Mouse (Mus musculus): Measurements from ENCODE around the gene Amdhd2. TPM values are rescaled to one million over a fixed set of nuclear protein-coding genes. Genes with fewer than 3 reads are reported as not detected.

The Amdhd2 gene
- polyA plus RNA-seq, 1 experiment from 2014 or later = 32.9 TPM

DNA sequence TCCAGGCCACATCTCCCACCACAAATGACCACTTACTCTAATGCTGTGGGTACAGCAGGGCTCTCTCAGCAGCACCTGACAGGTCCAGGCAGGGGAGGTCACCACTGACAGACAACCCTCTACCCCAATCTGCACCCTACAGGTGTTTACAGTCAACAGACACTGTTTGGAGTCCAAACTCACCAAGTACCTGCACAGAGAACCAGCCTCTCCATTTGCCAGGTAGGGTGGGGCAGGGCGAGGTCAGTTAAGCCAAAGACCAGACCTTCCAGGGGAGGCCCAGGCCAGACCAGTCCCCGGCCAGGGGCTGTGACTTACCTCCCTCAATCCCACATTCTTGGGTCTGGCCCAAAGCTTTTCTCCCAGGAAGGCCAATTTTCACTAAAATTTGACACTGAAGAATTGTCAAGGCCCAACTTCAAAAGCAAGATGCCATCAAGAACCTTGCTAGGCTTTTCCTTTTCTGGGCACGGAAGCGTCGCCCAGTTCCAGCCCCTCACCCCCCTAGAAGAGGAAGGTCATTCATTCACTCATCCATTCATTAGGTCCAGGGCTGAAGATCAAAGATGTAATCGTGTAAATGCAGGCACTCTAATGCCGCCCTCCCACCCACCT, 4.4 kb upstream of the Amdhd2 start:
- peak overlapping the region; percentile 96 for H3K4me3 ChIP-seq (replicated peaks)

DNA sequence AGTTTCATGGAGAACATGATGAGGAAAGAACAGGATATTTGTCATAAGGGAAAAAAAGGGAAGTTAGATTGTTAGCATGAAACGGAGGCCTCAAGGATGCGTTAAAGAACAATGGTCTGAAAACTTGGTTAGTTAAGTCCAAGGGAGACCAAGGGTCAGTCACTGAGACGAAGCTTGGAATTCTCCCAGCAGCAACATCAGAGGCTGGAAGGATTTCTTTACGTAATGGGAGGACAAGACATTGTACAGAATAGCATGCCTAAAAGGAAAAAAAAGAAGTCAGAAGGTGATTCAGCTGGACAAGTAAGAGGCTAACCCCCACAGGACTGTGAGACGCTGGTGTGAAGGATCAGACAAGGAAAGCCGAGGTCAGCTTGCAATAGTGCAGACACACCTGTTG, 3.6 kb upstream of the Amdhd2 start:
- ATAC-seq = no peak

More for the DNA sequence above, 4.4 kb upstream of the Amdhd2 start:
- Histone ChIP-seq H3K4me1 (replicated peaks) (peaks cover 31% of the 10 kb centered on the region), H3K36me3 (peaks cover 28% of the 10 kb centered on the region), H3K4me2 (replicated peaks) (peak overlapping the region; percentile 94), H3K9ac (replicated peaks) (peak overlapping the region; percentile 95), H3K9me3 (no peaks in the 10 kb centered on the region), H3K27ac (peak overlapping the region; percentile 98; the same call in 1 of the 2 replicates), H3K27me3 (peaks cover 2% of the 10 kb centered on the region; the same call in 1 of the 2 replicates)
- no peak for ATAC-seq
- 57% methylated on average over 7 of the region's 7 CpGs for WGBS

DNA sequence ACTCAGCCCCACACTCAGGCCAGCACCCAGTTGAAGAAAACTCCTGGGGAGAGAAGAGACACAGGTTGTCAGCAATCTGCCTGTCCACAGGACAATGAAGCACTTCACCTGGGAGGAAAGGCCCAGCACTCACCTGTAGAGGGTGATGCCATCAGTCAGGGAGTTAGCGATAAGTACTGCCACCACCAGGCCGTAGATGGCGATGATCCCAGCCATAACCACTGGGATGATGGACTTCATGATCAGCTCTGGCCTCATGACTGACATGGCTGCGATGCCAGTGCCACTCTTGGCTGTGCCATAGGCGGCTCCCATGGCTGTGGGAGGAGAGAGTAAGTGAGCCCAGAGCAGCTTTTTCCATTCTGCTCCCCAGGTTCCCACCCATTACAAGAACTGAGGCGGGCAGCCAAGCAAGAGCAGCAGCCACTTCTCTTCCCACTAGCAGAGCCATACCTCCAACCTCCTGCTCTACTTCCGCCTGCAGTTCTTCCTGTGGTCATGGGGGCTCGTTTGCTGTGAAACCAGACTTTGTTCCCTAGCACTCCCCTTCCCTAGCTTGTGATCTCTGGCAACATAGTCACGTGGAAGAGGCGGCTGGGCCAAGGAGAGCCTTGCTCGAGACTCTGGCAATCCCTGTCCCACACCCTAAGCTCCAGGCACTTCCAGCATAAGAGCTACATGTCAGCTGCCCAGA, 1.1 kb upstream of the Amdhd2 start:
- ATAC-seq = no peak
- WGBS = 86% methylated on average over 11 of the region's 11 CpGs
- no peaks in the 10 kb centered on the region for H3K27me3 ChIP-seq
- H3K4me3 ChIP-seq (replicated peaks) = no peak overlapping the region
- H3K4me1 ChIP-seq (replicated peaks) = peaks cover 40% of the 10 kb centered on the region
- no peak overlapping the region for H3K27ac ChIP-seq
- H3K9me3 ChIP-seq = no peaks in the 10 kb centered on the region
- H3K9ac ChIP-seq (replicated peaks) = no peak overlapping the region
- H3K4me2 ChIP-seq (replicated peaks) = no peak overlapping the region
- H3K36me3 ChIP-seq = peaks cover 31% of the 10 kb centered on the region

More for the DNA sequence above, 3.6 kb upstream of the Amdhd2 start:
- Histone ChIP-seq H3K36me3 (peaks cover 28% of the 10 kb centered on the region), H3K9ac (replicated peaks) (no peak overlapping the region), H3K9me3 (no peaks in the 10 kb centered on the region), H3K4me3 (replicated peaks) (peak overlapping the region; percentile 96; the same call in 1 of the 2 replicates), H3K4me2 (replicated peaks) (peak overlapping the region; percentile 94), H3K27me3 (peaks cover 2% of the 10 kb centered on the region; the same call in 1 of the 2 replicates), H3K4me1 (replicated peaks) (peaks cover 40% of the 10 kb centered on the region), H3K27ac (no peak overlapping the region)
- WGBS = 92% methylated on average over 6 of the region's 6 CpGs

- WGBS = 32% methylated on average over 17 of the region's 17 CpGs
- H3K27me3 ChIP-seq = no peaks in the 10 kb centered on the region
- H3K27ac ChIP-seq = peak overlapping the region; percentile 83
- peaks cover 38% of the 10 kb centered on the region for H3K36me3 ChIP-seq
- ATAC-seq = no peak; the same call in 1 of the 2 replicates
- H3K4me1 ChIP-seq (replicated peaks) = peaks cover 32% of the 10 kb centered on the region
- no peaks in the 10 kb centered on the region for H3K9me3 ChIP-seq
- H3K4me3 ChIP-seq (replicated peaks) = peak overlapping the region; percentile 80
- H3K9ac ChIP-seq (replicated peaks) = peak overlapping the region; percentile 88
- peak overlapping the region; percentile 98 for H3K4me2 ChIP-seq (replicated peaks)
These were observed 886 bp downstream of the Amdhd2 start for GRCm38 (mm10) chr17:24162584-24163175.

DNA sequence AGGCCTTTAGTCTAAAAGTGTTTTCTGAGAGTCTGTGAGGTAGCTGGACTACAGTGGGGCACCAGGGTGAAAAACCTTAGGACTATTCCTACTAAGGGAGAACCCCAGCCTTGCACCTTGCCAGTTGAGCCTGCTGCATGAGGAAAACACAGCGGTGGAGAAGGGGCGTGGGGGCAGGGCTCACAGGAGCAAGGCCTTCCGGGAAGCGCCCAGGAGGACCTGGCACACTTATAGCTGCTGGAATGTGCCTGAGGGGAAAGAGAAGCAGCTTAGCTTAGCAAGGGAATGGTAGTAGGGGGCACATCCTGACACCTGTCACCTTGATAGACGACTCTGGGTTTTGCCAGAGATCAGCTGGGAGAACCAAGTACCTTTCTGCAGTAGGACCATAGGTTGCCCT, 2.1 kb downstream of the Amdhd2 start:
- WGBS = 86% methylated on average over 5 of the region's 5 CpGs
- no peaks in the 10 kb centered on the region for H3K9me3 ChIP-seq
- H3K4me2 ChIP-seq (replicated peaks) = no peak overlapping the region
- peaks cover 37% of the 10 kb centered on the region for H3K36me3 ChIP-seq
- ATAC-seq = no peak
- H3K27me3 ChIP-seq = no peaks in the 10 kb centered on the region
- H3K9ac ChIP-seq (replicated peaks) = no peak overlapping the region
- no peak overlapping the region for H3K4me3 ChIP-seq (replicated peaks)
- peaks cover 21% of the 10 kb centered on the region for H3K4me1 ChIP-seq (replicated peaks)
- no peak overlapping the region for H3K27ac ChIP-seq

DNA sequence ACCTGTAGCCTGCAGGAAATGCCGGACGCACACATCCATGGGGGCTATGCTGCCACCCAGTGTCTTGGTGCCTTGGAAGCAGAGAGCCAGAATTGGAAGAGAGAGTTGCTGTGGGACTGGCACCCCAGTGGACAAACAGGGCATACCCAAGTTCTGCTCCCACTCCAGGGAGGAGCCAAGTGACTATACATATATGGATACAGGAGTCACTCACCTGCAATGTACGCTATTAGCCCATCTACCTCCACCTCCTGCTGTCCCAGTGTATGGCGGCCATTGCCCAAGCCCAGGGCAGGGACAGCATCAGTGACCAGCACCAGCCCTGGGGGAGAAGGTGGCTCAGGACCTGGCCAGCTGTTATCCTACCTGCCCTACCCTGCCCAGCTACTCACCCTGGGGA, 6.0 kb downstream of the Amdhd2 start:
- Histone ChIP-seq H3K36me3 (peaks cover 31% of the 10 kb centered on the region), H3K4me3 (replicated peaks) (no peak overlapping the region), H3K9ac (replicated peaks) (no peak overlapping the region), H3K27ac (no peak overlapping the region), H3K27me3 (peaks cover 2% of the 10 kb centered on the region; the same call in 1 of the 2 replicates), H3K4me2 (replicated peaks) (no peak overlapping the region), H3K4me1 (replicated peaks) (peaks cover 13% of the 10 kb centered on the region), H3K9me3 (no peaks in the 10 kb centered on the region)
- ATAC-seq = no peak
- 96% methylated on average over 4 of the region's 4 CpGs for WGBS

DNA sequence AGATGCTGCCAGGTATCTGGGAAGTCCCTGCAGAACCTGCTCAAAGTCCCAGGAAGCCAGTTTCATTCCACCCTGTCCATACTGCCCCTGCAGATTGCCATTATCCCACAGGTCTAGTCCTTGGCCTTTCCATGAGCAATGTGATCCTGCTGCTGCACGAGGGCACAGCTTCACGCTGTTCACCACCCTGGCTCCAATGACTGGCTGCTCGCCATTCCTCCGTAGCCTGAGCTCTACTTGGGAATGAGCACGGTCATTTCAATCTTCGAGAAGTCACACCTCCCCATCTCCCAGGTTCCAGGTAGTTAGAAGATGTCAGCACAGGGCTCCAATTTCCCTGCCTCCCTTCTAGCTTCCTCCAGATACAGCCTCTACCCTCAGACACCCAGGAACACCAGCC, 6.4 kb downstream of the Amdhd2 start:
- Histone ChIP-seq H3K4me2 (replicated peaks) (no peak overlapping the region), H3K36me3 (peaks cover 31% of the 10 kb centered on the region), H3K27ac (no peak overlapping the region), H3K4me1 (replicated peaks) (peaks cover 13% of the 10 kb centered on the region), H3K9me3 (no peaks in the 10 kb centered on the region), H3K4me3 (replicated peaks) (no peak overlapping the region), H3K9ac (replicated peaks) (no peak overlapping the region), H3K27me3 (peaks cover 4% of the 10 kb centered on the region; the same call in 1 of the 2 replicates)
- WGBS = 92% methylated on average over 6 of the region's 6 CpGs
- no peak for ATAC-seq

GRCm38 (mm10) chr17:24156394-24156793, 7.2 kb downstream of the Amdhd2 start:
- ATAC-seq = no peak
- no peak overlapping the region for H3K4me2 ChIP-seq (replicated peaks)
- H3K9ac ChIP-seq (replicated peaks) = no peak overlapping the region
- H3K4me1 ChIP-seq (replicated peaks) = peaks cover 14% of the 10 kb centered on the region
- H3K36me3 ChIP-seq = peaks cover 31% of the 10 kb centered on the region
- no peak overlapping the region for H3K4me3 ChIP-seq (replicated peaks)
- 84% methylated on average over 3 of the region's 3 CpGs for WGBS
- H3K27me3 ChIP-seq = peaks cover 4% of the 10 kb centered on the region; the same call in 1 of the 2 replicates
- H3K9me3 ChIP-seq = no peaks in the 10 kb centered on the region
- H3K27ac ChIP-seq = no peak overlapping the region

DNA sequence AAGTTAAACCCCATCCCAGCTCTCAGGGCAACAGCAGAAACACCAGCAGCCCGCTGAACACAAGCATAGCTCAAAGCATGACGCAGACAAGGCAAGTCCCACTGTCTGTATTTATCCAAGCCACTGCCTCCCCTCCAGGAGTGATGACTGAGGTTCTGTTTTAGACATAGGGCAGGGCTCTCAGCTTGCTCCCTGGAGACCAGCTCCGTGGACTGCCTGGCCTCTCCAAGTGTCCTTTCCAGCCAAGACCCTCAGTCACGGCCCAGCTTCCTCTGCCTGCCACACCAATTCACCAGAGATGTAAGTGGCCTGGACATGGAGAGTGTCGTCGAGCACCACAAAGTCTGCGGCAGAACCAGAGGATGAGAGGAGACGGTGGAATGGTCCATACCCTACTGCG, 7.8 kb downstream of the Amdhd2 start:
- H3K36me3 ChIP-seq = peaks cover 31% of the 10 kb centered on the region
- ATAC-seq = no peak
- H3K27me3 ChIP-seq = peaks cover 4% of the 10 kb centered on the region; the same call in 1 of the 2 replicates
- no peaks in the 10 kb centered on the region for H3K9me3 ChIP-seq
- H3K9ac ChIP-seq (replicated peaks) = no peak overlapping the region
- 91% methylated on average over 9 of the region's 9 CpGs for WGBS
- no peak overlapping the region for H3K4me3 ChIP-seq (replicated peaks)
- no peak overlapping the region for H3K27ac ChIP-seq
- H3K4me1 ChIP-seq (replicated peaks) = peaks cover 11% of the 10 kb centered on the region
- H3K4me2 ChIP-seq (replicated peaks) = no peak overlapping the region

DNA sequence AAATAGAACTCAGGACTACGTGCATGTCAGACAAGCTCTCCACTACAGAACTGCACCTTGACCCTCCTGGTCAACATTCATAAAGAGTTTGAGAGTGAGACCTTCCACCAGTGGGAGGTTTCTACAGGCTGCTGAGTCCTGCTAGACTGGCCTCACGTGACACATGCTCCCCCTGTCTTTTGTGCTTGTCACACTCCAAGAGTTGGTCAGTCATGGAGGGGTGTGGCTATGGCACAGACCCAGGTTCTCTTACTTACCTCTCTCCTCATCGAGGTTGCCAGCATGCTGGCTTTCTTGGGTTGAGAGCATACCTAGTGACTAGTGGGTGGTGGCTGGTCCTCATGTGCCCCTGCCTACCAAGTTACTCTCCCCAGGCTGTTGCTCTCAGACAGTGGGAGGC, 9.1 kb downstream of the Amdhd2 start:
- 70% methylated on average over 3 of the region's 3 CpGs for WGBS
- Histone ChIP-seq H3K9ac (replicated peaks) (no peak overlapping the region), H3K27ac (no peak overlapping the region), H3K36me3 (peaks cover 29% of the 10 kb centered on the region), H3K4me2 (replicated peaks) (no peak overlapping the region), H3K4me1 (replicated peaks) (peaks cover 11% of the 10 kb centered on the region), H3K9me3 (no peaks in the 10 kb centered on the region), H3K27me3 (peaks cover 4% of the 10 kb centered on the region; the same call in 1 of the 2 replicates), H3K4me3 (replicated peaks) (no peak overlapping the region)
- ATAC-seq = no peak

DNA sequence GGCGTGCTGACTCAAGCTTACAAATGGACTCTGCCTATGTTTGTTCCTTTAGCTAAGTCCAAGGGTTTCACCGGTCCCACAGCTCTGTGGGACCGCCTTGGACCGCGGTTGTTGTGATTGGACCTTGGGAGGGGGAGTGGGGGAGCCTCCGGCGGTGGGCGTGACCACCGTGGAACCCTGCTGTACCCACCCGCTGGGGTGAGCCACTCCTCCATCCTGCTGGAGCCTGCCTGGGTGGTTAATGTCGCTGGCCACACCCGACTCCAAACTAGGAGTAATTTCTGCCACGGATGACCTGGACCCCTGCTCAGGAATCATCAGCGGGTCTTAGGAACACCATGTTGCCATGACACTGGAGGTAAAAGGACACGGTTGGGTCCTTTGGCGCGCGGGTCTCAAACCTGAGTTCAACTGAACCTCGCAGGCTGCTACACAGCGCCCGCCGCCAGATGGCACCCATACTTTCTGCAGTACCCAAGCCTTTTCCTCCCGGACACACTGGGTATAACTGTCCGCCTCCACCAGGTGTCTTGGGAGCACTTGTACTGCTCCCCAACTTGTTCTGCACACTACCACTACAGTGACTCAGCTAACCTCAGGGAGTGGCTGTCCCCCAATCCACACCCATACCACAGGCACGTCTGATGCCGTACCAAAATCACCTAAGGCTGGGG, 11.5 kb downstream of the Amdhd2 start:
- Histone ChIP-seq H3K4me3 (replicated peaks) (peak overlapping the region; percentile 27), H3K36me3 (peaks cover 15% of the 10 kb centered on the region), H3K9ac (replicated peaks) (peak overlapping the region; percentile 48; the same call in 1 of the 2 replicates), H3K27ac (no peak overlapping the region), H3K9me3 (no peaks in the 10 kb centered on the region), H3K4me1 (replicated peaks) (peaks cover 11% of the 10 kb centered on the region), H3K4me2 (replicated peaks) (peak overlapping the region; percentile 56), H3K27me3 (peaks cover 4% of the 10 kb centered on the region; the same call in 1 of the 2 replicates)
- WGBS = 2% methylated on average over 26 of the region's 26 CpGs
- peak; percentile 89 for ATAC-seq

Measured in midbrain, embryonic 13.5 days (tissue).